Mouse (Mus musculus): ENCODE results near the gene Camk1. TPM values are rescaled to one million over a fixed set of nuclear protein-coding genes. Genes with fewer than 3 reads are reported as not detected.
A peak's percentile ranks its signal among the peaks of the same experiment; 100 is the strongest.

The Camk1 gene
- polyA plus RNA-seq, 1 experiment, result 63.2 TPM

DNA sequence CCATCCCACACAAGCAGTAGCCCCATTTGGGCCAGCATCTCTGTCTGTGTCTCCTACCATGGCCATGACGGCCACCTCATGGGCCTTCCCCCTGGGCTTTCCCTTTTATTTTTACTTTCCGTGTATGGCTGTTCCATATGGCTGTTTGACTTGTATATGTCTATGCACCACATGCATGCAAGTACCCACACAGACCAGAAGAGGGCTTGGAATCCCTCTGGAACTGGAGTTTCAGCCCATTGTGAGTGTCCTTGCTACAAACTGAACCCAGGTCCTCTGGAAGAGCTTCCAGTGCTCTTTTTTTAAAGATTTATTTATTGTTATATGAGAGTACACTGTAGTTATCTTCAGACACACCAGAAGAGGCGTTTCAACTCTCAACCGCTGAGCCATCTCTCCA, 17.7 kb upstream of the Camk1 start:
- H3K27ac ChIP-seq (ENCODE audit: insufficient read depth, low read depth, low read length), result no peak overlapping the region
- WGBS, result 84% methylated on average over 4 of the region's 4 CpGs

DNA sequence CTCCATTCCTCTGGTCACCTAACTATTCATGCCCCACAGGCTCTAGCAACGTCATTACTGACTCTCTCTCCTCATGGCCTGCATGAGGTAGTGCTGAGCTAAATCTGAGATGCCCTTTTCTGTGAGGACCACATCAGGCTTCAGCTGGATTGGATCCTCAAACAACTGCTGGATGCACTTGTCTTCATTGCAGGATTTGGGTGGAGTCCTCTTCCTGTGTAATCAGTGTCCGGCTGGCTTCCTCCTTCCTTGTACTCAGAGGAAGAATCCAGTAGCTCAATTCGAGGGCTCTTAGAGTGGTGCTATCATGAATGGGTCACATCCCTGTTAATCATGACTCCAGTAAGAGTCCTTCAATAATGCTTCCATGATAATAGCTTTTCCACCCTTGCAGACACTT, 9.9 kb upstream of the Camk1 start:
- Histone ChIP-seq H3K4me1 (ENCODE audit: control insufficient read depth, insufficient read depth, low read length) (no peaks in the 10 kb centered on the region), H3K36me3 (ENCODE audit: control insufficient read depth, insufficient read depth, low read length) (no peaks in the 10 kb centered on the region), H3K27me3 (replicated peaks; ENCODE audit: control insufficient read depth, insufficient read depth, low read length) (no peaks in the 10 kb centered on the region), H3K27ac (ENCODE audit: insufficient read depth, low read depth, low read length) (no peak overlapping the region), H3K4me3 (ENCODE audit: insufficient read depth, low read depth, low read length) (no peak overlapping the region)
- TF ChIP-seq CTCF (conservative IDR thresholded peaks at IDR 0.05; ENCODE audit: insufficient read depth, insufficient read length, low read depth, low read length), result no peak
- 67% methylated on average over 3 of the region's 3 CpGs for WGBS
- DNase-seq, result no peak

More for the DNA sequence above, 17.7 kb upstream of the Camk1 start:
- Histone ChIP-seq H3K27me3 (replicated peaks; ENCODE audit: control insufficient read depth, insufficient read depth, low read length) (no peaks in the 10 kb centered on the region), H3K4me3 (ENCODE audit: insufficient read depth, low read depth, low read length) (no peak overlapping the region), H3K4me1 (ENCODE audit: control insufficient read depth, insufficient read depth, low read length) (no peaks in the 10 kb centered on the region), H3K36me3 (ENCODE audit: control insufficient read depth, insufficient read depth, low read length) (no peaks in the 10 kb centered on the region)
- TF ChIP-seq CTCF (conservative IDR thresholded peaks at IDR 0.05; ENCODE audit: insufficient read depth, insufficient read length, low read depth, low read length) (no peak), POLR2A (IDR thresholded peaks at IDR 0.05; ENCODE audit: low read depth, low read length) (no peak)
- no peak for DNase-seq

DNA sequence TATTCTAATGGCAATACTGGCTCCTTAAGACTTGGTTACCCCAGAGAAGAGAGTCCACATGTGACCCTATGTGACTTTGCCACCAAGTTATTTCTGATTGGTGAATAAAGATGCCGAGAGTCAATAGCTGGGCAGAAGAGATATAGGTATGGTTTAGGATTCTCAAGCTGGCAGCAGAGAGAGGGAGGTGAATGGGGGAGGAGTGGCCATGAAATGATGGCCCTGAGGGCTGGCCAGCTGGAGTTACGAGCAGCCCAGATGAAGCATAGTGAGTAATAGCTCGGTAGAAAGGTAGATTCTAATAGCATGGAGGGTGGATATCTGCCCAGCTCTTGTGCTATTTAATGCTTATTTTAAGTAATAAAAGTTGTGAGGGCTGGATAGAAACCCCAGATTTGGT, 9.0 kb upstream of the Camk1 start:
- Histone ChIP-seq H3K4me3 (ENCODE audit: insufficient read depth, low read depth, low read length) (no peak overlapping the region), H3K4me1 (ENCODE audit: control insufficient read depth, insufficient read depth, low read length) (no peaks in the 10 kb centered on the region), H3K27me3 (replicated peaks; ENCODE audit: control insufficient read depth, insufficient read depth, low read length) (no peaks in the 10 kb centered on the region), H3K36me3 (ENCODE audit: control insufficient read depth, insufficient read depth, low read length) (no peaks in the 10 kb centered on the region), H3K27ac (ENCODE audit: insufficient read depth, low read depth, low read length) (no peak overlapping the region)
- no peak for TF ChIP-seq POLR2A (IDR thresholded peaks at IDR 0.05; ENCODE audit: low read depth, low read length)
- TF ChIP-seq CTCF (conservative IDR thresholded peaks at IDR 0.05; ENCODE audit: insufficient read depth, insufficient read length, low read depth, low read length), result no peak
- DNase-seq, result no peak
- WGBS, result 75% methylated on average over 3 of the region's 3 CpGs

- Histone ChIP-seq H3K27me3 (replicated peaks; ENCODE audit: control insufficient read depth, insufficient read depth, low read length) (no peaks in the 10 kb centered on the region), H3K4me1 (ENCODE audit: control insufficient read depth, insufficient read depth, low read length) (no peaks in the 10 kb centered on the region), H3K27ac (ENCODE audit: insufficient read depth, low read depth, low read length) (no peak overlapping the region), H3K4me3 (ENCODE audit: insufficient read depth, low read depth, low read length) (no peak overlapping the region), H3K36me3 (ENCODE audit: control insufficient read depth, insufficient read depth, low read length) (no peaks in the 10 kb centered on the region)
- WGBS, result 72% methylated on average over 10 of the region's 10 CpGs
- no peak for DNase-seq
- TF ChIP-seq CTCF (conservative IDR thresholded peaks at IDR 0.05; ENCODE audit: insufficient read depth, insufficient read length, low read depth, low read length) (no peak), POLR2A (IDR thresholded peaks at IDR 0.05; ENCODE audit: low read depth, low read length) (no peak)
Measured at GRCm38 (mm10) chr6:113351653-113352052, 7.9 kb upstream of the Camk1 start.

- H3K27ac ChIP-seq (ENCODE audit: insufficient read depth, low read depth, low read length), result no peak overlapping the region
- 76% methylated on average over 1 of the region's 1 CpGs for WGBS
- H3K4me1 ChIP-seq (ENCODE audit: control insufficient read depth, insufficient read depth, low read length), result no peaks in the 10 kb centered on the region
- no peaks in the 10 kb centered on the region for H3K36me3 ChIP-seq (ENCODE audit: control insufficient read depth, insufficient read depth, low read length)
- TF ChIP-seq POLR2A (IDR thresholded peaks at IDR 0.05; ENCODE audit: low read depth, low read length) (no peak), CTCF (conservative IDR thresholded peaks at IDR 0.05; ENCODE audit: insufficient read depth, insufficient read length, low read depth, low read length) (no peak)
- no peak for DNase-seq
- no peak overlapping the region for H3K4me3 ChIP-seq (ENCODE audit: insufficient read depth, low read depth, low read length)
- no peaks in the 10 kb centered on the region for H3K27me3 ChIP-seq (replicated peaks; ENCODE audit: control insufficient read depth, insufficient read depth, low read length)
Measured at GRCm38 (mm10) chr6:113351161-113351560, 7.4 kb upstream of the Camk1 start.

- Histone ChIP-seq H3K27me3 (replicated peaks; ENCODE audit: control insufficient read depth, insufficient read depth, low read length) (no peaks in the 10 kb centered on the region), H3K4me1 (ENCODE audit: control insufficient read depth, insufficient read depth, low read length) (no peaks in the 10 kb centered on the region), H3K27ac (ENCODE audit: insufficient read depth, low read depth, low read length) (no peak overlapping the region), H3K36me3 (ENCODE audit: control insufficient read depth, insufficient read depth, low read length) (no peaks in the 10 kb centered on the region), H3K4me3 (ENCODE audit: insufficient read depth, low read depth, low read length) (no peak overlapping the region)
- no peak for TF ChIP-seq CTCF (conservative IDR thresholded peaks at IDR 0.05; ENCODE audit: insufficient read depth, insufficient read length, low read depth, low read length)
- no peak for TF ChIP-seq POLR2A (IDR thresholded peaks at IDR 0.05; ENCODE audit: low read depth, low read length)
- no peak for DNase-seq
Measured at GRCm38 (mm10) chr6:113350538-113350937, 6.8 kb upstream of the Camk1 start.

GRCm38 (mm10) chr6:113346897-113347296, 3.1 kb upstream of the Camk1 start:
- no peak overlapping the region for H3K27ac ChIP-seq (ENCODE audit: insufficient read depth, low read depth, low read length)
- WGBS, result 77% methylated on average over 4 of the region's 4 CpGs
- H3K4me3 ChIP-seq (ENCODE audit: insufficient read depth, low read depth, low read length), result no peak overlapping the region
- H3K36me3 ChIP-seq (ENCODE audit: control insufficient read depth, insufficient read depth, low read length), result no peaks in the 10 kb centered on the region
- no peak for DNase-seq
- TF ChIP-seq POLR2A (IDR thresholded peaks at IDR 0.05; ENCODE audit: low read depth, low read length), result no peak
- peaks cover 14% of the 10 kb centered on the region for H3K4me1 ChIP-seq (ENCODE audit: control insufficient read depth, insufficient read depth, low read length)
- no peaks in the 10 kb centered on the region for H3K27me3 ChIP-seq (replicated peaks; ENCODE audit: control insufficient read depth, insufficient read depth, low read length)

DNA sequence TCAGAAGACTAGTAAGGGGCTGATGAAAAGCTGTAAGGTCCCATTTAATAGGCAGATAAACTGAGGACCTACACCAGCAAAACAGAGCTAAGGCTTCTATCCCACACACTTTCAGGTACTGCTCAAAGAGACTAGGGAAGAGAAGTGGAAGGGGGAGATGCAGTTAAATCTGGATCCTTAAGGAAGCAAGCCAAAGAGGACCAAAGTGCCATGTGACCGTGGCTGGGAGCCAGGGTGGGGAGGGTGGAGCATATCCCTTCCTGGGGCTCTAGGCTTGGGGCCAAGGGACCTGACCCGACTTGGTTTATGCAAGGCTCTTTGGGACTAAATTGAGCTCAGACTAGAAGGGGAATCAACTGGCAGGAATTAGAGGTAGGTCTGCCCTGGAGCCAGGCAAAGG, 537 bp upstream of the Camk1 start:
- Histone ChIP-seq H3K27me3 (replicated peaks; ENCODE audit: control insufficient read depth, insufficient read depth, low read length) (no peaks in the 10 kb centered on the region), H3K4me1 (ENCODE audit: control insufficient read depth, insufficient read depth, low read length) (peaks cover 14% of the 10 kb centered on the region), H3K27ac (ENCODE audit: insufficient read depth, low read depth, low read length) (peak overlapping the region; percentile 86), H3K4me3 (ENCODE audit: insufficient read depth, low read depth, low read length) (no peak overlapping the region), H3K36me3 (ENCODE audit: control insufficient read depth, insufficient read depth, low read length) (no peaks in the 10 kb centered on the region)
- peak; percentile 98 for DNase-seq
- no peak for TF ChIP-seq POLR2A (IDR thresholded peaks at IDR 0.05; ENCODE audit: low read depth, low read length)
- TF ChIP-seq CTCF (conservative IDR thresholded peaks at IDR 0.05; ENCODE audit: insufficient read depth, insufficient read length, low read depth, low read length), result no peak
- WGBS, result 2% methylated on average over 2 of the region's 2 CpGs

Measured in kidney, adult 2 months (tissue).